Mouse (Mus musculus): ENCODE measurements around the gene Pou3f3.

Pou3f3 gene

DNA sequence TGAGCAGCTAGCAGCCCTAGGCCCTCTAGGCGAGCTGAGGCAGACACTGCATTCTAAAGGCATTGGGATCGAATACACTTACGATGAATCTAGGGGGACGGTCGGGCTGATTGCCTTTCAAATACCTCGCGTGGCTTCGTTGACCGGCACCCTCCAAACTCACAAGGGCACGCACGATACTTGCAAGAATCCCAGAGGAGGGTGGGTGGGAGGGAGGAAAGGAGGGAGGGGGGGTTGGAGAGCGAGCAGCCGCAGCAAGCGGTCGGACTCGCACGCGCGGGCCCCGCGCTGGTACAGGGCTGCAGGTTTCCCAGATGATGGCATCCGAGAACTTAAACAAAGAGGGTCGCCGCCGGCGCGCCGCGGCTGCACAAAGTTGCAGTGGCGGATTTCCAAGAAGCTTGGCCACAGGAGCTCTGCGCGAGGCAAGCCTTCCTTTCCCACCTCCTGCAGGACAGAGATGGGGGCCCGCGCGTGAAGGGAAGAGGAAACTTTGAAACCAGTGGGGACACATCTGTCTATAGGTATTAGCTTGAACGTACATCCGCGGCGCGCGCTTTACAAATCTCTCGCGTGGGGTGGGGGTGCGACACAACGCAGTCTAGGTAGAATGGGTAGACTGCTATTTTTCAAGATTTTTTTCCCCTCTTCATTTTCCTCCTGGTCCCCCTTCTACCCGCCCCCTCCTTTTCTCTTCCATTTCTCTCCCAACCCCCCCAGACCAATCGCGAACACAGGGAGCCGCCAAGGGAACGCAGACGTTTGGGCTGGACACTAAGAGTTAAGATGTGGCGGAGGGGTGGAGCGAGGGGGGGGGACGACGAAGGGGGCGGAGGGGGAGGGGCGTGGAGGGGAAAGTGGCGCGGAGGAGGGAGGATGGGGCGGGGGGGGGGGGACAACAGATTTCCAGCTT, 647 bp upstream of the Pou3f3 start:
- no peak for DNase-seq (ENCODE audit: low read depth, low spot score)

DNA sequence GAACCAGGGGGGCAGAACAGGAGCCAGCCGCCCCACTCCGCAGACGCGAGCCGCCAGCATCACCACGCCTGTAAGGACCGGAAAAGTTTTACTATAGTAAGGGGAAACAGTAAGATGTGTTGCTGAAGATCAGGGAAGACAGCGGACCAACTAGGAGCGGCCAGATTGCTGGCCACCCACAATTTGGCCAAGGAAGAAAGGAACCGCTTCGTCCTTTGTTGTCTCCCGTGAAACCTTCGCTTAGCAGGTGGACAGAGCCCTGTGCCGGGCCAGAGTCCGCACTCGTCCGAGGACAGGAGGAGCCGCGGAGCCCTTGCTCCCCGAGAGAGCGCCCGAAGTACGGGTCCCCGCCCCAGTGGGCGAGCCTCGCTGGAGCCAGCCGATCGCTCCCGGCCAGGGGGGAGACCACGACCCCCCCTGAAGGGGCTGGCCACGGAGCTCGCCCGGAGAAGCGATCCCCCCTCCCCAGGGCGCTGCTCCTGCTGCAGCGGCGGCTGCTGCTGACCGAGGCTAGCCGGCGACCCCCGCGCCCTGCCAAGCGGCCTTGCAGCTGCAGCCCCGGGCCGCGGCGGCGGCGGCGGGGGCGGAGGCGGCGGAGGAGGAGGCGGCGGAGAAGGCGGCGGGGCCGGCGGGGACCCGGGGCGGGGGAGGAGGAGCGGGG, 933 bp downstream of the Pou3f3 start:
- no peak for DNase-seq (ENCODE audit: low read depth, low spot score)

DNA sequence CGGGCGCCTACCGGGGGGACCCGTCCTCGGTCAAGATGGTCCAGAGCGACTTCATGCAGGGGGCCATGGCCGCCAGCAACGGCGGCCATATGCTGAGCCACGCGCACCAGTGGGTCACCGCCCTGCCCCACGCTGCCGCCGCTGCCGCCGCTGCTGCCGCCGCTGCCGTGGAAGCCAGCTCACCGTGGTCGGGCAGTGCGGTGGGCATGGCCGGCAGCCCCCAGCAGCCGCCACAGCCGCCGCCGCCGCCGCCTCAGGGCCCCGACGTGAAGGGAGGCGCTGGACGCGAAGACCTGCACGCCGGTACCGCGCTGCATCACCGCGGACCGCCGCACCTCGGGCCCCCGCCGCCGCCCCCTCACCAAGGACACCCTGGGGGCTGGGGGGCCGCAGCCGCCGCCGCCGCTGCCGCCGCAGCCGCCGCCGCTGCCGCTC, 1.8 kb downstream of the Pou3f3 start:
- no peak for DNase-seq (ENCODE audit: low read depth, low spot score)

DNA sequence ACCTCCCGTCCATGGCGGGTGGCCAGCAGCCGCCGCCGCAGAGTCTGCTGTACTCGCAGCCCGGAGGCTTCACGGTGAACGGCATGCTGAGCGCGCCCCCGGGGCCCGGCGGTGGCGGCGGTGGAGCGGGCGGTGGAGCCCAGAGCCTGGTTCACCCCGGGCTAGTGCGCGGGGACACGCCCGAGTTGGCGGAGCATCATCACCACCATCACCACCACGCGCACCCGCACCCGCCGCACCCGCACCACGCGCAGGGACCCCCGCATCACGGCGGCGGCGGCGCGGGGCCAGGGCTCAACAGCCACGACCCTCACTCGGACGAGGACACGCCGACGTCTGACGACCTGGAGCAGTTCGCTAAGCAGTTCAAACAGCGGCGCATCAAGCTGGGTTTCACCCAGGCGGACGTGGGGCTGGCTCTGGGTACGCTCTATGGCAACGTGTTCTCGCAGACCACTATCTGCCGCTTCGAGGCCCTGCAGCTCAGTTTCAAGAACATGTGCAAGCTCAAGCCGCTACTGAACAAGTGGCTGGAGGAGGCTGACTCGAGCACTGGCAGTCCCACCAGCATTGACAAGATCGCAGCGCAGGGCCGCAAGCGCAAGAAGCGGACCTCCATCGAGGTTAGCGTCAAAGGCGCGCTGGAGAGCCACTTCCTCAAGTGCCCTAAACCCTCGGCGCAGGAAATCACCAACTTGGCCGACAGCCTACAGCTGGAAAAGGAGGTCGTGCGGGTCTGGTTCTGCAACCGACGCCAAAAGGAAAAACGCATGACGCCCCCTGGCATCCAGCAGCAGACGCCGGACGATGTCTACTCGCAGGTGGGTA, 2.4 kb downstream of the Pou3f3 start:
- DNase-seq (ENCODE audit: low read depth, low spot score) = no peak

DNA sequence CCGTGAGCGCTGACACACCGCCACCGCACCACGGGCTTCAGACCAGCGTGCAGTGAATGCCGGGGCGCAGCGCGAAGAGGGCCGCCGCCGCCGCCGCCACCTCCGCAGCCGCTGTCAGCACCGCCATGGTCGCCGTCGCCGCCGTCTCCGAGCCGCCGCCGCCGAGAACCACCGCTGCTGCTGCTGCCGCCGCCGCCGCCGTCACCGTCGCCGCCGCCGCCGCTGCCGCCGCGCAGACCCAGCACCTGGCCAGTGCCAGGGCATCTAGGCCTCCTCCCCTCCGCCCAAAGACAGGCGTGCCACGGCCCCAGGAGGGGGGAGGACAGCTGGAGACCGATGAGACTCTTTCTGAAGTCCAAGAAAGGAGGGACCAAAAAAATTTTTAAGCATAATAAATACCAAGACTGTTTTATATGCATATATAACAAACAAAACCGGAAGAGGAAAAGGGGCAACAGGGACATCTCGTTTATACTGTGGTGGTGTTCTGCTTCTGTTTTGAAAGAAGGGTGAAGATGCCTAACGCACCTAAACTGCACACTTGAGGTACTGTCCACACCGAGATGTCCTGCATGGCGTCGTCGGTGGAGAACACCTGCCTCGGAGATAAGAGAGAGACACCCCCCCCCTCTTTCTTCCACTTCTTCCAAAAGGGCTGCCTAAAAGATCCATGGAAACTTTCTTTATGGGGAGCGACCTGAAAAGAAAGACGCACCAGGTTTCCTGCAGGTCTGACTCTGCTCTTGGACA, 3.2 kb downstream of the Pou3f3 start:
- no peak for DNase-seq (ENCODE audit: low read depth, low spot score)

DNA sequence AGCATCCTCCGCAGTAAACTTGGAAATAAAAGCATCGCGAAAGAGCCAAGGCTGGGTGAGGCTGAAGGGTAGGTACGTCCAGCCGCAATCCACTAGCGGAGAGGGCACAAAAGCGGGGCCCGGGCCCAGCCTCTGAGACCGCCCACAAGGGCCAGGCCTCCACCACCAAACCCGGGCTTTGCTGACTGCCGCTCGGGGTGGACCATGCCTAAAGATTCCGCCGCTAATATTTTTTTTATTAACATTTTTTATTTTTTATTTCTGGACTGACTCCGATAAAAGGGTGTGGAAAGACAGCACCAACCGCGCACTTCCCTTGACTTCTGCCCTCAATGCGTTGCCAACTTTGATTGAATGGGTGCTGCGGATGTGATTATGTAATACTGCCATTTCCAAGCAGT, 3.9 kb downstream of the Pou3f3 start:
- no peak for DNase-seq (ENCODE audit: low read depth, low spot score)

DNA sequence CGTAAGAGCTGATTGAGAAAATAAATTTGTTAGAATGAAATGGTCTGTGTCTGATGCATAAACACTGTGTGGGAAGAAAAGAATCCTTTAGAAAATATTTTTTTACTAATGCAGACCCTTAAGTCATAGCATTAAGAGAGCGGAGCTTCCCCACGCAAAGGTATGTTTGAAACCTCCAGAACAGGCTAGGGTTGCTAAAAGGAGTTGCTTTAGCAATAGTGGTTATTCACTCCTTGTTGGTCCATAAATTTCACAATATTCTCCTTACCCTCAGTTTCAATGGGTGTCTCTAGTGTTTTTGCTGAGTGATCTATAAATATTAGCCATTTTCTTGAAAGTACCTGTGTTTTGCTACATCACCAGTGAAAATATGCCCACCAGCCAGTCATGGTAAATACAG, 4.6 kb downstream of the Pou3f3 start:
- no peak for DNase-seq (ENCODE audit: low read depth, low spot score)

DNA sequence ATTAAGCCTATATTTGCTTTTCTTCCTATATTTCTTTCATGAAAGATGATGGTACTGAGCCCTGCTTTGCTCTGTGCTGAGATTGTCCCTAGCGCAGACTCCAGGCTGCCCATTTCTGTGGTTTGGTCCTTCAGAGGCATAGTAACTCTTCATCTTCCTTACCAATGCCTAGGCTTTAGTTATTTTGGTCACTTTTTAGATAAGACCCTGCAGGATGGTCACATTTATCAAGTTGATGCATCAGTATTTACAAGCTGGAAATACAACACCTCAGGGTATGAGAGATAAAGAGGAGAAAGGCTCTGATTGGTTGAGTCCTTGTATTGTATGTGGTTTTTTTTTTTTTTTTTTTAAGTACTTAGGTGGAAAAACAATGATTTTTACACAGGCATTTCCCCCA, 5.2 kb downstream of the Pou3f3 start:
- no peak for DNase-seq (ENCODE audit: low read depth, low spot score)

DNA sequence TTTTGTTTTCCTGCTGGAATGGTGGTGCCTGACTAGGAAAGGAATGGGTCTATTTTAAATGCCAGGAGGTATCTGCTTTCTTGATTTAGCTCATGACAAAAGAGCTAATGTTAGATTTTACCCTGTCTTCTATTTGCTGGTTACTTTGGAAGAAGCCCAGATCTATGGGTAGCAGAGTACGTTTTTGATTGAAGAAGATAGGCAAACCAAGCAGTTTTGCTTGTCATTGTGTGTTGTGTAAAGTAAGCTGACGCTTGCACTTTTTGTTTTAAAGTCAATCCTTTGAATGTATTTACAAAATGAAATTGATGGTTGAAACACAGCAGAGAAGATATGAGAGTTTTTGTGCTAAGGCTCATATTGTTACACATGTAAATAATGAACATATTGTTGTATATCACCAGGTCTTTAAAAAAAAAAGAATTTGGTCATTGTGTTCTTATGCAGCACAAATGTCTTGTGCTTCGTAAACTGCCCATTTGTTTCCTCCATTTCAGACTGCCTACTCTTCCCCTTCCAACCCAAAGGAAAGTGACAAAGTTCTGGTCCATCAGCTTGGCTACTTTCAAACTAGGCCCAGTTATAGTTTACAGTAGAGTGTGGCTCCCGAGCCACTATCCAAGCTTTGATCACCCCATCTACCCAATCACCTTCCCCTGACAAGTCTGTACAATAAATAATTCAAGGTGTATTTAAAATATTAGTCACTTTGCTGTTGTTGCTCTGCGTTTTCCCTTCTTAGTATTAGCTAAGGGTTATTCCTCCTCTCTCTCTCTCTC, 6.5 kb downstream of the Pou3f3 start:
- DNase-seq (ENCODE audit: low read depth, low spot score) = no peak

DNA sequence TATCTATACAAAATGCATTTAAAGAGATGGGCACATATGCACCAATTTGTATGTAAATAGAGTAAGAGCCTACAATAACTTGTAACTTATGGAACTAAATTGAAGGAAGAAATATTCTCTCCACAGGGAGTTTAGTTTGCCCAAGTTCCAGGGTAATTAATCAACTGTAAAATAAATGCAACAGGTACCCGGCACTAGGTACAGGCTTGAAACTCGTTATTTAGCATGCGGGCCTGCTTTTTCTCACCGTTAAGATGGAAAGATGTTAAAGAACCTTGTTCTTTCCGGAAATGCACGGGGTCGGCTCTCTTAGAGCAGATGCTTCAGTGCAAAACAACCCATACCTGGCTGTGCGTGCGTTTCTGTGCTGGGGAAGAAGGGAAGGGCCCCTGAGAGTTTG, 7.4 kb downstream of the Pou3f3 start:
- DNase-seq (ENCODE audit: low read depth, low spot score) = no peak

DNA sequence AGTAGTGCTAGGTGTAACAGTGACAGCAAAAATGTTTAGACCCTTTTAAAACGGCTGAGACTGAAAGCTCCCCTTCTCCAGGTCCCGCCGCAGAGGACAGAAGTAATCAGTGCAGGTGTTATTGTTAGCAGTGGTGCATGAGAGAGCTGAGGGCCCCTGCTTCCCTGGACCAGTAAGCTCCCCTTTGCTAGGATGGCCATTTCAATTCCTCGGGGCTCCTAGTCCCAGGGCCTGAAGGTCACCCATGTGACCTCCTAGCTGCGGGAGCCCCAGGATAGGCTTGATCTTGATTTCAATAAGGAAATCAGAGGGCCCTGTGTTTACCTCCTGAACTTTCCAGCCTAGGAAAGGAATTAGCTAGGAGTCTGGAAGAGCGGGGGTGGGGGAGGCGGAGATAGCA, 7.9 kb downstream of the Pou3f3 start:
- no peak for DNase-seq (ENCODE audit: low read depth, low spot score)

DNA sequence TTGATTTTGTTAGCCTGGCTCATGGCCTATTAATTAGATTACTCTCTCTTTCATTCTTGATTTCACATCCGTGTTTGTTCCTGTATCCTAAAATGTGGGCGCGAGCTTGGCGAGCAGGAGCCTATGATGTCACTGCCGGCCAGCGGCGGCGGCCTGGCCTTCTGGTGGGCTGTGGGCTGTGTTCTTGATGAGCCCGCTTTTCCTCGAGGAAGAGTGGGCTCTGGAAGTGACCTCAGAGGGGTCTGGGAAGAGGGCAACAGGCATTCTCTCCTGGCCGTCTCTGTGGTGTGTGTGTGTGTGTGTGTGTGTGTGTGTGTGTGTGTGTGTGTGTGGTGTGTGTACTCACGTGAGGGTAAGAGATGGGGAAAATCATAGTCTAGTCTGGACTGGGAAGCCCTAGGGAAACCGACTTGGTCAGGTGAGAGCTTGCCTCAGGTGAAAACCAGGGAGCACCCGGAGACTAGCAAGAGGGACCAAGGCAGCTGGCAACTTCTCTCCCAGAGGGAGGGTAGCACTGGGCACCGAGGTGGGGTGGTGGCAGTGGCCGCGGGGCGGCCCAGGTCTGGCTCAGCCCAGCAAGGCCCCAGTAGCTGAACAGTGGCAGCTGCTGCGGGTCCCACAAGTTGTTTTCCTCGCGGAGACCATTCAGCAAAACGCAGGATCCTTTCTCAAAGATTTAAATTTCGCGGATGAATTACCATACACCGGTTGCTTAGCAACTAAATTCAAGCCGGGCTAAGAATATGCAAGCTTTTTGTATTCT, 8.5 kb downstream of the Pou3f3 start:
- no peak for DNase-seq (ENCODE audit: low read depth, low spot score)

DNA sequence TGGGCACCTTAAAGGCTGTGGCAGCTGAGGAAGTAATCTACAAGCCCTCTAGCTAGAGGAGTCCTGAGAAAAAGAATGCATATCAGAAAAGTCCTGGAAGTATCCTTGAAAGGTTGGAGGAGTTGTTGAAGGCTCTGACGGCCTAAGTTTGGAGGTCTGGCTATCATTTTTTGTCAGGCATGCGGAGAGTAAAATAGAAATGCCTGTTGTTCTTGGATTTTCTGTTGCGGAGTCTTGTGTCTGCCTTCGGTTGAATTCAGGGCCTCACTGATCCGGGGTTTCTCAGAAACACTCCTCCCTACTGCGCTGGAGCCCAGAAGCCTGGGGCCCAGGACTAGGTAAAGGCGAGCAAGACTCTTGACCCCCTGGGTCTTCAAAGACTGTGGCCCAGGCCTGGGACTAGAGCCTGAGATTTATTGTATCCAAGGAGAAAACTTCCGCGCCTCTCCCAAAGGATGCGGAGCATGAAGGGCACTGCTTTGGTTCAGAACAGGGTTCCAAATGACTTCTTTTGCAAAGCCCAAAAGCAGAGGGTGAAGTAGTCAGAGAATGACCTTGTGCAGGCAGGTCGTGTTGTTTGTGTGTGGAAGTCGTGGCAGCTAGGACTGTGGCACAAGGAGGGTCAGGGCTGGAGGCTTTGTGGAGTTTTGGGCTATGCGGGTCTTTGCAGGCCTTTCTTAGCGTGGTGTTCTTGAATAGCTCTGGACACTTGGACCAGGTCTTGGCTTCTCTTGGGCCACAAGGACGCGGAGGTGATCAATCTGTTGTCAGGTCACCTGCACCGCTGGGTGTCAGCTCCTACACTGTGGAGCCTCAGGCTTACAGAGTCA, 9.6 kb downstream of the Pou3f3 start:
- DNase-seq (ENCODE audit: low read depth, low spot score) = no peak

DNA sequence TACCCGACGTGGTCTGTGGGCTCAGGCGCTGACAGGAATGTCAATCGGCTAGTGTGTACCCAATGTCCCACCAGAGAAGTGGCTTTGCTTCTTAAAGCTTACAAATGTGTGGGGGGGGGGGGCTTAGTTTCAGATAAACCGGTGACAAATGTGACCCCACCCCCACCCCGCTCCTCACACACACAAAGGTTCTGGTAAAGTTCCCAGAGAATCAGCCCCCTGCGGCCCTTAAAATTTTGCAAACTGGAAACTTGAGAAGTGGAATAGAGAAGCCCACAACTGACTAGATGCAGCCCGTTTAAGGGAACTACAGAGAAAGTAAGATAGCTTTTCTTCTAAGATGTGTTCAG, 10.2 kb downstream of the Pou3f3 start:
- no peak for DNase-seq (ENCODE audit: low read depth, low spot score)

DNA sequence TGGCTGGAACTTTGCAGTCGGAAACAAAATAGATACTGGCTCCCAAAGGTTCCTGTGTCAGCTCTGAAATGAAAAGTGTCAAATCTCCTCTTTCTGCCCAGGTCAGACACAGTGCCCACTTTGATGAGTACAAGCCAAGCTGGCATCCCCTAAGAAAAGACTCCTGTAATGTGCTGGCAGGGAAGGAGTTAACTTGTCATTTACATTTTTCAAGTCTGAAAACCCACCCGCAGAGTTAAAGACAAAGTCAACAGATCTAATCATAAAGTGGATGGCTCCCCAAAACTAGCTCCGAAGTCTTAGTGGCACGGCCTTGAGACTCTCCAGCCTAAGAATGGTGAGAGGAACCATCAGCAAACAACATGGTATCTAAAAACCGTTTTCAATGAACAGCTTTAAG, 11.6 kb downstream of the Pou3f3 start:
- no peak for DNase-seq (ENCODE audit: low read depth, low spot score)

DNA sequence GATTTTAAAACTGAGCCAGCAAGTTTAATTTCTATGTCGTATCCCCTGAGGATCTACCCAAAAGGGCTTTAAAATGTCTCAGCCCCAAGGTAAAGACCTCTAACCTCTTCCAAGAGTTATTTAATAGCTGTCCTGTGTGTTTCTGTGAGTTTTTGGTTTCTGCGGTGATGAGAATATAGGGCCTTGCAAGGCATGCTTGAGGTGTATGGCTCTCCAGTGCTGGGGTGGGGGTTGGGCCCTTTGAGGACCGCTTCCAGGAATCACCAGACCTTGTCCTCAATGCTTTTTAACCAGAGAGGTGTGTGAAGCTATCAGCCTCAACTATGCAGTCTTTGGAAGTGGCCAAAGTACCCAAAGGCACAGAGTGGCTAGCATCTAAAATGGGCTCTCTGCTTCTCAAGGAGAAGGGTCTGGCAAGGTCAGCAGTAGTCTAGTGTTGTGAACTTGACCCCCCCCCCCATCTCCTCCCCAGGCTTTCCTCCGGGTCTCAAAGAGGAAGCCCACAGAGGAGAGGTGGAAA, 12.1 kb downstream of the Pou3f3 start:
- DNase-seq (ENCODE audit: low read depth, low spot score) = no peak

DNA sequence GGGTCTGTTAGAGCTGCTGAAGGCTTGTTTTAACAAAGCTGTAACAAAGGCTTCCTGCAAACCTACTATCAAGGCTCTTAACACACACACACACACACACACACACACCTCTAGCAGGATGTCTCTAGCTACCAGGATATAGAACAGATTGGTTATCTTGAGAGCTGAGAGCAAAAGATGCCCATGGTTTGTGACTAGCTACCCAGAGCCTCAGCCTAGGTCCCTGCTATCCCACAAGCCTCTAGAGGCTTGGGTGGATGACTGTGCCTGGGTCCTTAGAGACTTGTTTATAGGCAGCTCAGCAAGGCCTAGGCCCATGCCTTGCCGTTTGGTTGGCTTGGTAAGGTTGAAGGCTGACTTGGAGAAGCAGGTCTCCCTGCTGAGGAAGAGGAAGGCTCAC, 13.5 kb downstream of the Pou3f3 start:
- DNase-seq (ENCODE audit: low read depth, low spot score) = no peak

DNA sequence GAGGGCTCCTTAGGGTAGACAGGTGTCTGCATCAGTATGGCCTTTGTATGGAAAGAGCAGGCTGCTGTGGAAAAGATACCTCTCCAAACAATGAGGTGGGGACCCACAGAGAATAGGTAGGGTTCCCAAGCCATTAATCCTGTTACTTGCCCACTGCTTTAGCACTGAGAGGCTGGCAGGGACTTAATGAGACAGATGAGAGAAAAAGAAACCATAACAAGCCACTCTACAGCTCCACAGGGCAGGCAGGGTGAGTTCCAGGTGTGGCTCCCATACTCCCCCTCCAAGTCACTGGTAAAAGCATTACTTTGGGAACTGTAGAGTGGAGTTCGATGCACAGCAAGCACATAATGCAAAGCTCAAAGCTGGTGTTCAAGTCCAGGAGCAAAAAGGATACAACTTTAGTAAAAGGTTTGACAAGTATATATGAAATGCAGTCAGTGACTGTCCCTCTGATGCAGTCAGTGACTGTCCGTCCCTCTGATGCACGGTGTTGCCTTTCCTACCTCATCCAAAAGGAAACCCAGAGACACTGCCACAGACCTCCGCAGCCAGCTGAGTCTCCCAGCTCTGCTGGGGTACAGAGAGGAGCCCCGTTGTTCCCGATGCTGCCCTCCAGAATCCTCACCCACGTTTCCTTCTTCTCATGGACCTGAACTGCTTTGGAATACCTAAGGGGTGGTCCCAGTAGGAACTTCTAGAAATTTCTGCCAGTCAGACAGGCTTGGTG, 14.0 kb downstream of the Pou3f3 start:
- no peak for DNase-seq (ENCODE audit: low read depth, low spot score)
